In genomic region chr7:129789461-129789860, GRCm38 (mm10) we compare ENCODE assay signal across 23 mouse cellular contexts.
A peak's percentile ranks its signal among the peaks of the same experiment; 100 is the strongest.
DNase-seq lines count a peak whose midpoint lies in the region; ATAC-seq lines count a peak whose summit lies in the region.
"Had no signal": no experiment of that assay in that cellular context is flagged by ENCODE, and none has a peak within 500 bp of the region (broad histone marks: within the 10 kb centered on the region; RNA-seq: fewer than 3 reads in every experiment).

No protein-coding gene starts in this region.

- H3K36me3 ChIP-seq in embryonic facial prominence, embryonic 11.5 days (replicated peaks; ENCODE audit: control insufficient read depth, insufficient read depth, low read depth, low read length) = no peaks in the 10 kb centered on the region
- no peaks in the 10 kb centered on the region for H3K36me3 ChIP-seq in embryonic facial prominence, embryonic 10.5 days (replicated peaks)
- H3K36me3 ChIP-seq in midbrain, embryonic 11.5 days (ENCODE audit: control insufficient read depth, insufficient read depth, low read length) = no peaks in the 10 kb centered on the region
- no peaks in the 10 kb centered on the region for H3K36me3 ChIP-seq in midbrain, embryonic 15.5 days (replicated peaks)
- no peaks in the 10 kb centered on the region for H3K36me3 ChIP-seq in stomach, embryonic 15.5 days
- no peaks in the 10 kb centered on the region for H3K36me3 ChIP-seq in hindbrain, embryonic 13.5 days
- H3K36me3 ChIP-seq: forebrain, embryonic 10.5 days; heart, embryonic 12.5 days; hindbrain, embryonic 15.5 days had no signal

- H3K27me3 ChIP-seq in embryonic facial prominence, embryonic 11.5 days (ENCODE audit: control insufficient read depth, insufficient read depth, low read length) = no peaks in the 10 kb centered on the region
- H3K27me3 ChIP-seq in embryonic facial prominence, embryonic 10.5 days (replicated peaks; ENCODE audit: low read depth, poor library complexity, severe bottlenecking) = peaks cover 11% of the 10 kb centered on the region
- H3K27me3 ChIP-seq in midbrain, embryonic 11.5 days (ENCODE audit: control insufficient read depth, insufficient read depth, low read length) = peaks cover 34% of the 10 kb centered on the region
- peaks cover 49% of the 10 kb centered on the region for H3K27me3 ChIP-seq in midbrain, embryonic 15.5 days (replicated peaks)
- H3K27me3 ChIP-seq in stomach, embryonic 15.5 days (replicated peaks) = no peaks in the 10 kb centered on the region
- H3K27me3 ChIP-seq in hindbrain, embryonic 13.5 days = peaks cover 35% of the 10 kb centered on the region
- H3K27me3 ChIP-seq: heart, embryonic 12.5 days; hindbrain, embryonic 15.5 days had no signal

- ATAC-seq in embryonic facial prominence, embryonic 11.5 days (replicated peaks; ENCODE audit: insufficient number of reproducible peaks, low FRiP score, low TSS enrichment, low read depth) = no peak
- peak; percentile 64 for ATAC-seq in midbrain, embryonic 11.5 days (ENCODE audit: low FRiP score)
- no peak for ATAC-seq in midbrain, embryonic 15.5 days (replicated peaks)
- ATAC-seq in stomach, embryonic 15.5 days (ENCODE audit: insufficient read depth, low FRiP score, low read depth) = no peak
- no peak for ATAC-seq in hindbrain, embryonic 13.5 days (ENCODE audit: low FRiP score)
- ATAC-seq: forebrain, postnatal 0 days had no signal

- H3K9ac ChIP-seq in embryonic facial prominence, embryonic 11.5 days (replicated peaks; ENCODE audit: low read length) = no peak overlapping the region
- no peak overlapping the region for H3K9ac ChIP-seq in midbrain, embryonic 11.5 days (ENCODE audit: low read length)
- H3K9ac ChIP-seq in midbrain, embryonic 15.5 days = no peak overlapping the region
- H3K9ac ChIP-seq in stomach, embryonic 15.5 days = no peak overlapping the region
- no peak overlapping the region for H3K9ac ChIP-seq in hindbrain, embryonic 13.5 days
- H3K9ac ChIP-seq: forebrain, postnatal 0 days; heart, embryonic 12.5 days; hindbrain, embryonic 15.5 days had no signal

- H3K9me3 ChIP-seq in embryonic facial prominence, embryonic 11.5 days (replicated peaks; ENCODE audit: control insufficient read depth, low read length) = no peaks in the 10 kb centered on the region
- no peaks in the 10 kb centered on the region for H3K9me3 ChIP-seq in embryonic facial prominence, embryonic 10.5 days
- H3K9me3 ChIP-seq in midbrain, embryonic 11.5 days (ENCODE audit: control insufficient read depth, low read length) = no peaks in the 10 kb centered on the region
- no peaks in the 10 kb centered on the region for H3K9me3 ChIP-seq in midbrain, embryonic 15.5 days
- no peaks in the 10 kb centered on the region for H3K9me3 ChIP-seq in stomach, embryonic 15.5 days
- H3K9me3 ChIP-seq in hindbrain, embryonic 13.5 days = no peaks in the 10 kb centered on the region
- H3K9me3 ChIP-seq: forebrain, embryonic 10.5 days; heart, embryonic 12.5 days; hindbrain, embryonic 15.5 days had no signal

- H3K4me2 ChIP-seq in embryonic facial prominence, embryonic 11.5 days (ENCODE audit: low read depth, low read length) = no peak overlapping the region
- no peak overlapping the region for H3K4me2 ChIP-seq in midbrain, embryonic 11.5 days
- no peak overlapping the region for H3K4me2 ChIP-seq in midbrain, embryonic 15.5 days
- no peak overlapping the region for H3K4me2 ChIP-seq in stomach, embryonic 15.5 days
- H3K4me2 ChIP-seq in hindbrain, embryonic 13.5 days = no peak overlapping the region
- H3K4me2 ChIP-seq: heart, embryonic 12.5 days; hindbrain, embryonic 15.5 days had no signal

- H3K4me3 ChIP-seq in embryonic facial prominence, embryonic 11.5 days (ENCODE audit: low read depth, low read length) = no peak overlapping the region
- no peak overlapping the region for H3K4me3 ChIP-seq in embryonic facial prominence, embryonic 10.5 days
- no peak overlapping the region for H3K4me3 ChIP-seq in midbrain, embryonic 11.5 days (ENCODE audit: low read depth, low read length)
- H3K4me3 ChIP-seq in midbrain, embryonic 15.5 days = no peak overlapping the region
- H3K4me3 ChIP-seq in stomach, embryonic 15.5 days (replicated peaks) = no peak overlapping the region
- H3K4me3 ChIP-seq in hindbrain, embryonic 13.5 days = no peak overlapping the region
- H3K4me3 ChIP-seq: forebrain, embryonic 10.5 days; heart, embryonic 12.5 days; hindbrain, embryonic 15.5 days; left cerebral cortex, adult 2 months had no signal

- H3K4me1 ChIP-seq in embryonic facial prominence, embryonic 11.5 days (ENCODE audit: control insufficient read depth, insufficient read depth, low read length) = no peaks in the 10 kb centered on the region
- H3K4me1 ChIP-seq in embryonic facial prominence, embryonic 10.5 days = peaks cover 14% of the 10 kb centered on the region
- H3K4me1 ChIP-seq in midbrain, embryonic 11.5 days (ENCODE audit: control insufficient read depth, insufficient read depth, low read length) = peaks cover 5% of the 10 kb centered on the region; the same call in 1 of the 2 replicates
- H3K4me1 ChIP-seq in midbrain, embryonic 15.5 days = peaks cover 11% of the 10 kb centered on the region
- H3K4me1 ChIP-seq in stomach, embryonic 15.5 days = peaks cover 22% of the 10 kb centered on the region; the same call in 1 of the 2 replicates
- peaks cover 25% of the 10 kb centered on the region for H3K4me1 ChIP-seq in hindbrain, embryonic 13.5 days (replicated peaks)

- no peak overlapping the region for H3K27ac ChIP-seq in embryonic facial prominence, embryonic 11.5 days (replicated peaks; ENCODE audit: low read depth, low read length)
- H3K27ac ChIP-seq in embryonic facial prominence, embryonic 10.5 days (replicated peaks) = no peak overlapping the region
- H3K27ac ChIP-seq in midbrain, embryonic 11.5 days (ENCODE audit: low read depth, low read length) = no peak overlapping the region
- H3K27ac ChIP-seq in midbrain, embryonic 15.5 days = no peak overlapping the region
- peak overlapping the region; percentile 59; the same call in 1 of the 2 replicates for H3K27ac ChIP-seq in stomach, embryonic 15.5 days
- no peak overlapping the region for H3K27ac ChIP-seq in hindbrain, embryonic 13.5 days
- H3K27ac ChIP-seq: forebrain, embryonic 10.5 days; hindbrain, embryonic 15.5 days; left cerebral cortex, adult 2 months had no signal

- WGBS in embryonic facial prominence, embryonic 11.5 days = 47% methylated on average over 6 of the region's 6 CpGs
- WGBS in embryonic facial prominence, embryonic 10.5 days = 55% methylated on average over 6 of the region's 6 CpGs
- WGBS in midbrain, embryonic 11.5 days = 23% methylated on average over 6 of the region's 6 CpGs
- WGBS in midbrain, embryonic 15.5 days = 13% methylated on average over 6 of the region's 6 CpGs
- 33% methylated on average over 6 of the region's 6 CpGs for WGBS in stomach, embryonic 15.5 days
- WGBS in hindbrain, embryonic 13.5 days = 35% methylated on average over 6 of the region's 6 CpGs

- DNase-seq in embryonic facial prominence, embryonic 11.5 days (ENCODE audit: low spot score) = peak; percentile 15
- no peak for DNase-seq in embryonic facial prominence, embryonic 10.5 days (ENCODE audit: low spot score)
- DNase-seq in midbrain, embryonic 11.5 days (ENCODE audit: low spot score, missing footprints) = peak; percentile 89
- peak; percentile 66 for DNase-seq in forelimb bud, embryonic 11.5 days (ENCODE audit: low read depth, low spot score)
- DNase-seq in layer of hippocampus, postnatal 25 days (ENCODE audit: extremely low spot score in 1 of 2, low spot score in 1 of 2) = no peak
- DNase-seq: adrenal gland, postnatal 25 days; cerebellum, adult 11-12 months; forebrain, postnatal 0 days; heart, postnatal 36 days; kidney, adult 11 months; kidney, postnatal 36 days; liver; lung, adult 18-20 months; lung, postnatal 36 days; right cerebral cortex, postnatal 25 days; thymus, postnatal 25 days had no signal

Comparison
In these comparisons a context has a peak if more than half of its experiments do, and no peak if none do; other contexts are left out.
1. DNase-seq: peak in embryonic facial prominence, embryonic 11.5 days (single experiment), midbrain, embryonic 11.5 days (single experiment) and forelimb bud, embryonic 11.5 days (single experiment); none in embryonic facial prominence, embryonic 10.5 days (single experiment) and layer of hippocampus, postnatal 25 days (0 of 2).